Mouse (Mus musculus) testis, adult 2 months (tissue): ENCODE results near the gene Gm13285. TPM values are rescaled to one million over a fixed set of nuclear protein-coding genes. Genes with fewer than 3 reads are reported as not detected.
A peak's percentile ranks its signal among the peaks of the same experiment; 100 is the strongest.
"Not testable (repeated sequence)": the region's sequence is repeated elsewhere in the genome, so short reads cannot be mapped to it uniquely, and the experiment has no call there.

Experiments used
- H3K27ac ChIP-seq: fragments of 200-500 bp; 2 replicates; pipeline ENCODE4 v1.5.1; 2012; ENCODE audit warnings: low read depth, low read length; ENCODE audit not compliant: control insufficient read depth, insufficient read depth
- H3K27me3 ChIP-seq: fragments of 200-500 bp; 2 replicates; pipeline ENCODE4 v1.6.1; 2012; ENCODE audit warnings: mild to moderate bottlenecking, low read length, moderate library complexity; ENCODE audit not compliant: control insufficient read depth, insufficient read depth
- H3K36me3 ChIP-seq: fragments of 200-500 bp; 2 replicates; pipeline ENCODE4 v1.6.1; 2012; ENCODE audit warnings: mild to moderate bottlenecking, low read length; ENCODE audit not compliant: control insufficient read depth, insufficient read depth
- H3K4me1 ChIP-seq: fragments of 200-500 bp; 2 replicates; pipeline ENCODE4 v1.6.1; 2012; ENCODE audit warnings: low read length; ENCODE audit not compliant: control insufficient read depth, insufficient read depth
- H3K4me3 ChIP-seq: fragments of 200-500 bp; 2 replicates; pipeline ENCODE4 v1.5.1; 2012; ENCODE audit warnings: low read depth, mild to moderate bottlenecking, low read length, moderate library complexity, mixed read lengths; ENCODE audit not compliant: control insufficient read depth
- CTCF ChIP-seq: fragments of 200-500 bp; IDR thresholded peaks from 2 replicates; pipeline ENCODE4 v1.5.1; 2012; ENCODE audit warnings: low read depth, mild to moderate bottlenecking, inconsistent platforms, low read length, moderate library complexity; ENCODE audit not compliant: control insufficient read depth, insufficient read depth, insufficient replicate concordance
- POLR2A ChIP-seq: fragments of 200-500 bp; IDR thresholded peaks from 2 replicates; pipeline ENCODE4 v1.6.1; 2012; ENCODE audit warnings: low read depth, mild to moderate bottlenecking, inconsistent platforms, low read length, moderate library complexity; ENCODE audit not compliant: control insufficient read depth
- polyA plus RNA-seq: library from polyadenylated mRNA; depleted of rRNA; stranded (reverse); fragments of >200 nt; gene quantifications from 2 replicates; pipeline ENCODE4 v1.2.3, GENCODE M21; 2012; rRNA removed

The Gm13285 gene
- polyA plus RNA-seq, result not detected in 2 replicates

DNA sequence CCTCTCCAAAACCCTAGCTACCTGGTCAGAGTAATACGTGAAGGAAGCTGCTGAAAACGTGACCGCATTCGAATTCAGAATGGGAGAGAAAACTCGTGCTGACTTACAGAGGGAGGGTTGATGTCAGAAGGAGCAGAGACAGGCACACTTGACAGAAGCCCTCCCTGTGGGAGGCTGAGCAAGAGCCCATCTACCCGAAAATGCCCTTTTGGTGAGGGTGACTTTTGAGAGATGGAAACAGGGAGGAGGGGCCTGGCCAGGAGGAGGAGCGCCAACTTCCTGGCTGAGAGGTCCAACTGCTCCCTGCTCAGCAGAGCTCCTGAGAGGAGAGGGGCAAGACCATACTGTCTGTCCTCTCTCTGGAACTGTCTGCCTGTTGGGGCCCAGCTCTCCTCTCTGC, at the start of gene Gm13285:
Gene Gm13285, plus strand, starts transcription at position 301 of the 400 bp plus-strand sequence.
- not testable (repeated sequence) for H3K4me3 ChIP-seq, H3K27me3 ChIP-seq, H3K27ac ChIP-seq, H3K4me1 ChIP-seq, H3K36me3 ChIP-seq

DNA sequence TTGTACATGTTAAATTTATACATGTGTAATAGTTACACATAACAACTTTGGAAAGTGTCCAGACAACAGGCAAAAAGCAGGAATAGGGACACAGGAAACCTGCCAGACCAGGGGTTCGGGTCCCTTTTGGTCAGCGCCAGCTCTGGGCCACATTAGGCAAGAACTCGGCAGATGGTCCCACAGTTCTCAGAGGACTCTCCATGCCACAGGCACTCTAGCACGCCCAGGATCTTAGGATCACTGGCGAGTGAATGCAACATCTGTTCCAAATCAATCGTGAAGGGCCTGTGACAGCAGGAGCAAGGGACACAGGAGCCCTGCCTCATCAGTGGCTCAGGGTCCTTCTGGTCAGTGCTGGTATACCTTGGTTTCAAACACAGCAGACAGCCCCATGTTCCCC, 49.5 kb upstream of the Gm13285 start:
- H3K4me1 ChIP-seq, result no peaks in the 10 kb centered on the region
- no peaks in the 10 kb centered on the region for H3K36me3 ChIP-seq
- TF ChIP-seq POLR2A, result no peak
- no peak for TF ChIP-seq CTCF
- no peak overlapping the region for H3K27ac ChIP-seq
- no peaks in the 10 kb centered on the region for H3K27me3 ChIP-seq
- H3K4me3 ChIP-seq, result no peak overlapping the region

DNA sequence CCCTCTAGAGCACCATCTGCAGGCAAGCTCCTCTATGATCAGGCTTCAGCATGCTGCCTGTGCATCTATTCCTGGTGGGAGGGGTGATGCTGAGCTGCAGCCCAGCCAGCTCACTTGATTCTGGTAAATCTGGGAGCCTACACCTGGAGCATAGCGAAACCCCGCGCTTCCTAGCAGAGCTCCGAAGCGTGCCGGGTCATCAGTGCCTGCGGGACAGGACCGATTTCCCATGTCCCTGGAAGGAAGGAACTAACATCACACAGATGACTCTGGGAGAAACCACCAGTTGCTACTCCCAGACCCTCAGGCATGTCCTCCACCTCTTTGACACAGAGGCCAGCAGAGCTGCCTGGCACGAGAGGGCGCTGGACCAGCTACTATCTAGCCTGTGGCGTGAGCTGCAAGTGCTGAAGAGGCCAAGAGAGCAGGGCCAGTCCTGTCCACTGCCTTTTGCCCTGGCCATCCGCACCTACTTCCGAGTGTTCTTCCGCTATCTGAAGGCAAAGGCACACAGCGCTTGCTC, 44.6 kb upstream of the Gm13285 start, which contains the start of gene Gm13271:
Gene Gm13271, plus strand, starts transcription at position 51 of the 523 bp plus-strand sequence.
- not testable (repeated sequence) for H3K4me3 ChIP-seq, H3K27ac ChIP-seq, H3K36me3 ChIP-seq, H3K4me1 ChIP-seq, H3K27me3 ChIP-seq

DNA sequence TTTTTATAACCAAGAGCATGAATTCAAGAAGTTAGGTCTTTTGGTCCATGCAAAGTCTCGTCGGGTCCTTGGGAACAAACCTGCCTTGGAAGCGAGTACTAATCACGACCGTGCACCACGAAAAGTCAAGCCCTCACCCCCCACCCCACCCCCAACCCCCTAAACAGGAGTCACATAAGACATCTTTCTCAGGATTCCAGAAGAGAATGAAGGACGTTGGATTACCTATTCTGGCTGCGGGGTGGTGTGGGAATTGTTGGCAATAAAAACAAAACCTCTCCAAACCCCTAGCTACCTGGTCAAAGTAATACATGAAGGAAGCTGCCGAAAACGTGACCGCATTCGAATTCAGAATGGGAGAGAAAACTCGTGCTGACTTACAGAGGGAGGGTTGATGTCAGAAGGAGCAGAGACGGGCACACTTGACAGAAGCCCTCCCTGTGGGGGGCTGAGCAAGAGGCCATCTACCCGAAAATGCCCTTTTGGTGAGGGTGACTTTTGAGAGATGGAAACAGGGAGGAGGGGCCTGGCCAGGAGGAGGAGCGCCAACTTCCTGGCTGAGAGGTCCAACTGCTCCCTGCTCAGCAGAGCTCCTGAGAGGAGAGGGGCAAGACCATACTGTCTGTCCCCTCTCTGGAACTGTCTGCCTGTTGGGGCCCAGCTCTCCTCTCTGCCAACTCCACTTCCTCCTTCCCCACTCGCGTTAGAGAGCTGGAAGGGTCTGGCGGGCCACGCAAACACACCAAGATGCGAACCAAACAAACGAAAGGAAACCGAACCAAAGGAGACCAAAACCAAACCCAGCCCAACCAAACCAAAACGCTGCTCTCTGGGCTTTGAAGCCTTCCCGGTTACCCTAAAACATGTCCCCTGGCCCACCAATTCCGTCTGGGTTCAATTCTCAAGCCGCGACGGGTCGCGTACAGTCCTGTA, 42.6 kb upstream of the Gm13285 start:
- H3K4me1 ChIP-seq, H3K27me3 ChIP-seq, H3K36me3 ChIP-seq: not testable (repeated sequence)
- Histone ChIP-seq H3K4me3 (peak overlapping the region; percentile 52), H3K27ac (peak overlapping the region; percentile 2; the same call in 1 of the 2 replicates)

DNA sequence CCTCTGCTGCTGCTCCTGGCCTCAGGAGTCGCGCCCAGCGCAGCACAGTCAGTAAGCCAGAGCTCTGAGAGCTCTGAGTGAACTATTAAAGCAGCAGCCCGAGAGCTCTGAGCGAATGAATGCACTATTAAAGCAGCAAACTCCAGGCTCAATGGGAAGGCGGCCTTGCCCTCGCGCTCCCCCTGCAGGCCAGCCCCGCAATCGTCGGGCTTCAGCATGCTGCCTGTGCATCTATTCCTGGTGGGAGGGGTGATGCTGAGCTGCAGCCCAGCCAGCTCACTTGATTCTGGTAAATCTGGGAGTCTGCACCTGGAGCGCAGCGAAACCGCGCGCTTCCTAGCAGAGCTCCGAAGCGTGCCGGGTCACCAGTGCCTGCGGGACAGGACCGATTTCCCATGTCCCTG, 41.8 kb upstream of the Gm13285 start:
- not testable (repeated sequence) for H3K27me3 ChIP-seq, H3K36me3 ChIP-seq, H3K27ac ChIP-seq, H3K4me1 ChIP-seq
- peak; percentile 59; the same call in 1 of the 2 replicates for TF ChIP-seq CTCF
- peak; percentile 27; the same call in 1 of the 2 replicates for TF ChIP-seq POLR2A
- H3K4me3 ChIP-seq, result peak overlapping the region; percentile 52

DNA sequence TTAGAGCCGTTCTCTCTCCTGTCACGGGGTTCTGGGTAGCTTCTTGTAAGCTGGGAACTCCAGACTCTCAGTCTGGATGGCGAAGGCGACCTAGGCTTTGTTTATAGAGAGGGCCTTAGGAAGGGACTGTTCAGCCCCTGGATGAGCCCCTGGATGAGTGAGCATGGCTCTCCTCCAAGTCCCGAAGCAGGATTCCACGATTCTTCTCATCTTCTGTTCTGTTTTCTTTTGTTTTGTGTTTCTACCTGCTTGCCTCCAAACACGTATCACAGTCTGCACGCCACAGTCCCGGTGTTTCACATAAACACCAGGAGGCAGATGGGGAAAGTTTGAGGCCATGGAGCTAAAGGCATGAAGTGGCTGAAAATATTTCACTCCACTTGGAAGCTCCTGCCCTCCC, 40.7 kb upstream of the Gm13285 start:
- not testable (repeated sequence) for H3K27me3 ChIP-seq, H3K36me3 ChIP-seq, H3K27ac ChIP-seq, H3K4me1 ChIP-seq, H3K4me3 ChIP-seq

DNA sequence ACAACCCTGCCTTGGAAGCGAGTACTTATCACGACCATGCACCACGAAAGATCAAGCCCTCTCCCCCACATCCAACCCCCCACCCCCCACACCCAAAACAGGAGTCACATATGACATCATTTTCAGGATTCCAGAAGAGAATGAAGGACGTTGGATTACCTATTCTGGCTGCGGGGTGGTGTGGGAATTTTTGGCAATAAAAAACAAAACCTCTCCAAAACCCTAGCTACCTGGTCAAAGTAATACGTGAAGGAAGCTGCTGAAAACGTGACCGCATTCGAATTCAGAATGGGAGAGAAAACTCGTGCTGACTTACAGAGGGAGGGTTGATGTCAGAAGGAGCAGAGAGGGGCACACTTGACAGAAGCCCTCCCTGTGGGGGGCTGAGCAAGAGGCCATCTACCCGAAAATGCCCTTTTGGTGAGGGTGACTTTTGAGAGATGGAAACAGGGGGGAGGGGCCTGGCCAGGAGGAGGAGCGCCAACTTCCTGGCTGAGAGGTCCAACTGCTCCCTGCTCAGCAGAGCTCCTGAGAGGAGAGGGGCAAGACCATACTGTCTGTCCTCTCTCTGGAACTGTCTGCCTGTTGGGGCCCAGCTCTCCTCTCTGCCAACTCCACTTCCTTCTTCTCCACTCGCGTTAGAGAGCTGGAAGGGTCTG, 39.7 kb upstream of the Gm13285 start, which contains the start of gene Gm13283:
Gene Gm13283, plus strand, starts transcription at position 510 of the 659 bp plus-strand sequence.
- not testable (repeated sequence) for H3K36me3 ChIP-seq, H3K27ac ChIP-seq, H3K27me3 ChIP-seq, H3K4me3 ChIP-seq, H3K4me1 ChIP-seq

DNA sequence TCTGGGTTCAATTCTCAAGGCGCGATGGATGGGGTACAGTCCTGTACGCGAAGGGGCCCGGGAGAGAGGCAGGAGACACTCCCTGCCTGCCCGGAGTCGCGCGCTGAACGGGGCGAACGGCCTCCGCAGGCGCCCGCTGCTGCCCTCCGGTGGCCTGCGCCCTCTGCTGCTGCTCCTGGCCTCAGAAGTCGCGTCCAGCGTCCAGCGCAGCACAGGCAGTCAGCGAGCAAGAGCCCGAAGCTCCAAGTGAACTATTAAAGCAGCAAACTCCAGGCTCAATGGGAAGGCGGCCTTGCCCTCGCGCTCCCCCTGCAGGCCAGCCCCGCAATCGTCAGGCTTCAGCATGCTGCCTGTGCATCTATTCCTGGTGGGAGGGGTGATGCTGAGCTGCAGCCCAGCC, 39.0 kb upstream of the Gm13285 start:
- H3K4me3 ChIP-seq, H3K4me1 ChIP-seq, H3K27ac ChIP-seq, H3K36me3 ChIP-seq, H3K27me3 ChIP-seq: not testable (repeated sequence)

DNA sequence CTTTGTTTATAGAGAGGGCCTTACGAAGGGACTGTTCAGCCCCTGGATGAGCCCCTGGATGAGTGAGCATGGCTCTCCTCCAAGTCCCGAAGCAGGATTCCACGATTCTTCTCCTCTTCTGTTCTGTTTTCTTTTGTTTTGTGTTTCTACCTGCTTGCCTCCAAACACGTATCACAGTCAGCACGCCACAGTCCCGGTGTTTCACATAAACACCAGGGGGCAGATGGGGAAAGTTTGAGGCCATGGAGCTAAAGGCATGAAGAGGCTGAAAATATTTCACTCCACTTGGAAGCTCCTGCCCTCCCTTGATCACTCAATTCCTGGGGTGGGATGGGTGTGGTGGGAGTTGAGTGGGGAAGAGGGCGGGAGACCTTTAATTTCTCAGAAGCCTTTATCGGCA, 37.7 kb upstream of the Gm13285 start:
- not testable (repeated sequence) for H3K27ac ChIP-seq, H3K4me1 ChIP-seq, H3K36me3 ChIP-seq

DNA sequence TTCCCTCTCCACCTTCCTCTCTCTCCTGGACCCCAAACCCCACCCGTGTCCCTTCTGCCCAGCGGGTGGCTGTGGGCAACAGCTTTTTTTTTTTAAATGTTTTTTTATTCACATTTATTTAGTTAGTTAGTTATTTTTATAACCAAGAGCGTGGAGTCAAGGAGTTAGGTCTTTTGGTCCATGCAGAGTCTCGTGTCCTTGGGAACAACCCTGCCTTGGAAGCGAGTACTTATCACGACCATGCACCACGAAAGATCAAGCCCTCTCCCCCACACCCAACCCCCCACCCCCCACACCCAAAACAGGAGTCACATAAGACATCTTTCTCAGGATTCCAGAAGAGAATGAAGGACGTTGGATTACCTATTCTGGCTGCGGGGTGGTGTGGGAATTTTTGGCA, 37.1 kb upstream of the Gm13285 start:
- H3K27me3 ChIP-seq, H3K4me3 ChIP-seq, H3K36me3 ChIP-seq, H3K4me1 ChIP-seq, H3K27ac ChIP-seq: not testable (repeated sequence)

More for the DNA sequence above, 37.7 kb upstream of the Gm13285 start:
- not testable (repeated sequence) for H3K27me3 ChIP-seq, H3K4me3 ChIP-seq

DNA sequence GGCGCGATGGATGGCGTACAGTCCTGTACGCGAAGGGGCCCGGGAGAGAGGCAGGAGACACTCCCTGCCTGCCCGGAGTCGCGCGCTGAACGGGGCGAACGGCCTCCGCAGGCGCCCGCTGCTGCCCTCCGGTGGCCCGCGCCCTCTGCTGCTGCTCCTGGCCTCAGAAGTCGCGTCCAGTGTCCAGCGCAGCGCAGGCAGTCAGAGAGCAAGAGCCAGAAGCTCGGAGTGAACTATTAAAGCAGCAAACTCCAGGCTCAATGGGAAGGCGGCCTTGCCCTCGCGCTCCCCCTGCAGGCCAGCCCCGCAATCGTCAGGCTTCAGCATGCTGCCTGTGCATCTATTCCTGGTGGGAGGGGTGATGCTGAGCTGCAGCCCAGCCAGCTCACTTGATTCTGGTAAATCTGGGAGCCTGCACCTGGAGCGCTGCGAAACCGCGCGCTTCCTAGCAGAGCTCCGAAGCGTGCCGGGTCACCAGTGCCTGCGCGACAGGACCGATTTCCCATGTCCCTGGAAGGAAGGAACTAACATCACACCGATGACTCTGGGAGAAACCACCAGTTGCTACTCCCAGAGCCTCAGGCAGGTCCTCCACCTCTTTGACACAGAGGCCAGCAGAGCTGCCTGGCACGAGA, 36.0 kb upstream of the Gm13285 start:
- H3K27me3 ChIP-seq, H3K4me1 ChIP-seq, H3K4me3 ChIP-seq, H3K36me3 ChIP-seq, H3K27ac ChIP-seq: not testable (repeated sequence)
